Mouse (Mus musculus): ENCODE measurements at regions not wholly inside any gene's neighbourhood (a gene's known extent, or its start where the extent isn't known, plus 50 kb on each side); places are given as distances from the start of the nearest gene placed in this dataset.
A peak's percentile ranks its signal among the peaks of the same experiment; 100 is the strongest.

GRCm38 (mm10) chr13:84565644-84566532 is 343.8 kb downstream of the Tmem161b start:
- DNase-seq (ENCODE audit: low read depth, low spot score) = no peak

GRCm38 (mm10) chr13:84566533-84566832 is 344.4 kb downstream of the Tmem161b start:
- DNase-seq (ENCODE audit: low read depth, low spot score) = no peak

- no peak for DNase-seq (ENCODE audit: low read depth, low spot score)
These were observed 347.3 kb downstream of the Tmem161b start for GRCm38 (mm10) chr13:84569371-84569770.

GRCm38 (mm10) chr13:84570206-84570605 is 348.1 kb downstream of the Tmem161b start:
- no peak for DNase-seq (ENCODE audit: low read depth, low spot score)

GRCm38 (mm10) chr13:84570984-84571844 is 349.1 kb downstream of the Tmem161b start:
- peak; percentile 84 for DNase-seq (ENCODE audit: low read depth, low spot score)

- no peak for DNase-seq (ENCODE audit: low read depth, low spot score)
These were observed 349.7 kb downstream of the Tmem161b start for GRCm38 (mm10) chr13:84571845-84572193.

- DNase-seq (ENCODE audit: low read depth, low spot score) = no peak
These were observed 350.1 kb downstream of the Tmem161b start for GRCm38 (mm10) chr13:84572231-84572630.

- no peak for DNase-seq (ENCODE audit: low read depth, low spot score)
These were observed 374.6 kb downstream of the Tmem161b start for GRCm38 (mm10) chr13:84596585-84597142.

GRCm38 (mm10) chr13:84602612-84603011 is 380.5 kb downstream of the Tmem161b start:
- no peak for DNase-seq (ENCODE audit: low read depth, low spot score)

- DNase-seq (ENCODE audit: low read depth, low spot score) = no peak
These were observed 390.4 kb downstream of the Tmem161b start for GRCm38 (mm10) chr13:84612497-84612896.

- no peak for DNase-seq (ENCODE audit: low read depth, low spot score)
These were observed 390.9 kb downstream of the Tmem161b start for GRCm38 (mm10) chr13:84613004-84613403.

- DNase-seq (ENCODE audit: low read depth, low spot score) = no peak
These were observed 402.6 kb downstream of the Tmem161b start for GRCm38 (mm10) chr13:84624691-84625090.

- DNase-seq (ENCODE audit: low read depth, low spot score) = no peak
These were observed 403.4 kb downstream of the Tmem161b start for GRCm38 (mm10) chr13:84625527-84625926.

- DNase-seq (ENCODE audit: low read depth, low spot score) = no peak
These were observed 403.8 kb downstream of the Tmem161b start for GRCm38 (mm10) chr13:84625927-84626326.

GRCm38 (mm10) chr13:84626397-84626796 is 404.3 kb downstream of the Tmem161b start:
- DNase-seq (ENCODE audit: low read depth, low spot score) = no peak

GRCm38 (mm10) chr13:84630686-84631085 is 408.6 kb downstream of the Tmem161b start:
- no peak for DNase-seq (ENCODE audit: low read depth, low spot score)

- DNase-seq (ENCODE audit: low read depth, low spot score) = no peak
These were observed 410.4 kb downstream of the Tmem161b start for GRCm38 (mm10) chr13:84632493-84632892.

- no peak for DNase-seq (ENCODE audit: low read depth, low spot score)
These were observed 414.7 kb downstream of the Tmem161b start for GRCm38 (mm10) chr13:84636831-84637230.

GRCm38 (mm10) chr13:84637606-84638005 is 415.5 kb downstream of the Tmem161b start:
- no peak for DNase-seq (ENCODE audit: low read depth, low spot score)

GRCm38 (mm10) chr13:84638401-84638934 is 416.4 kb downstream of the Tmem161b start:
- DNase-seq (ENCODE audit: low read depth, low spot score) = no peak

GRCm38 (mm10) chr13:84639087-84640022 is 417.3 kb downstream of the Tmem161b start:
- no peak for DNase-seq (ENCODE audit: low read depth, low spot score)

All from brain, embryonic 18.5 days (tissue).